Mouse (Mus musculus): ENCODE measurements at regions not wholly inside any gene's neighbourhood (a gene's known extent, or its start where the extent isn't known, plus 50 kb on each side); places are given as distances from the start of the nearest gene placed in this dataset.

GRCm38 (mm10) chr12:77860769-77861557 is 333.1 kb upstream of the Gm6657 start:
- no peak overlapping the region for H3K9ac ChIP-seq (replicated peaks; ENCODE audit: low read length, poor library complexity, severe bottlenecking)
- H3K4me2 ChIP-seq (ENCODE audit: low read depth, low read length, poor library complexity, severe bottlenecking) = no peak overlapping the region
- DNase-seq (ENCODE audit: low spot score) (no peak), ATAC-seq (ENCODE audit: low FRiP score) (no peak)
- H3K36me3 ChIP-seq (ENCODE audit: insufficient read depth, low read length) = no peaks in the 10 kb centered on the region
- no peak overlapping the region for H3K27ac ChIP-seq (ENCODE audit: low read depth, low read length)
- TF ChIP-seq CTCF (IDR thresholded peaks at IDR 0.05) = no peak
- no peak overlapping the region for H3K4me3 ChIP-seq (ENCODE audit: low read depth, low read length)
- no peaks in the 10 kb centered on the region for H3K9me3 ChIP-seq (ENCODE audit: low read length)
- no peaks in the 10 kb centered on the region for H3K27me3 ChIP-seq (ENCODE audit: insufficient read depth, low read length)
- no peaks in the 10 kb centered on the region for H3K4me1 ChIP-seq (ENCODE audit: insufficient read depth, low read length)
- 84% methylated on average over 13 of the region's 13 CpGs for WGBS

- no peak overlapping the region for H3K9ac ChIP-seq (replicated peaks; ENCODE audit: low read length, poor library complexity, severe bottlenecking)
- H3K27me3 ChIP-seq (ENCODE audit: insufficient read depth, low read length) = no peaks in the 10 kb centered on the region
- H3K4me1 ChIP-seq (ENCODE audit: insufficient read depth, low read length) = 0 out of 2 replicates have a peak, but pooled peaks cover 4% of the 10 kb centered on the region
- no peak for TF ChIP-seq CTCF (IDR thresholded peaks at IDR 0.05)
- H3K4me2 ChIP-seq (ENCODE audit: low read depth, low read length, poor library complexity, severe bottlenecking) = no peak overlapping the region
- no peaks in the 10 kb centered on the region for H3K9me3 ChIP-seq (ENCODE audit: low read length)
- no peak overlapping the region for H3K27ac ChIP-seq (ENCODE audit: low read depth, low read length)
- ATAC-seq (ENCODE audit: low FRiP score) (no peak), DNase-seq (ENCODE audit: low spot score) (peak; percentile 15)
- H3K4me3 ChIP-seq (ENCODE audit: low read depth, low read length) = no peak overlapping the region
- 50% methylated on average over 4 of the region's 4 CpGs for WGBS
- H3K36me3 ChIP-seq (ENCODE audit: insufficient read depth, low read length) = no peaks in the 10 kb centered on the region
Observed at GRCm38 (mm10) chr12:77867947-77868495, 326.0 kb upstream of the Gm6657 start.

- 0 out of 2 replicates have a peak, but pooled peaks cover 4% of the 10 kb centered on the region for H3K4me1 ChIP-seq (ENCODE audit: insufficient read depth, low read length)
Observed at GRCm38 (mm10) chr12:77869296-77869695, 324.7 kb upstream of the Gm6657 start.

GRCm38 (mm10) chr12:77887335-77887734 is 306.7 kb upstream of the Gm6657 start:
- Histone ChIP-seq H3K4me1 (ENCODE audit: insufficient read depth, low read length) (no peaks in the 10 kb centered on the region), H3K9me3 (ENCODE audit: low read length) (no peaks in the 10 kb centered on the region), H3K36me3 (ENCODE audit: insufficient read depth, low read length) (no peaks in the 10 kb centered on the region), H3K27ac (ENCODE audit: low read depth, low read length) (no peak overlapping the region), H3K27me3 (ENCODE audit: insufficient read depth, low read length) (no peaks in the 10 kb centered on the region), H3K9ac (replicated peaks; ENCODE audit: low read length, poor library complexity, severe bottlenecking) (no peak overlapping the region), H3K4me2 (ENCODE audit: low read depth, low read length, poor library complexity, severe bottlenecking) (no peak overlapping the region), H3K4me3 (ENCODE audit: low read depth, low read length) (no peak overlapping the region)
- no peak for DNase-seq (ENCODE audit: low spot score)
- 90% methylated on average over 2 of the region's 2 CpGs for WGBS
- no peak for TF ChIP-seq CTCF (IDR thresholded peaks at IDR 0.05)
- ATAC-seq (ENCODE audit: low FRiP score) = no peak

More at GRCm38 (mm10) chr12:77869296-77869695, 324.7 kb upstream of the Gm6657 start:
- 79% methylated on average over 3 of the region's 3 CpGs for WGBS
- Histone ChIP-seq H3K27ac (ENCODE audit: low read depth, low read length) (no peak overlapping the region), H3K9me3 (ENCODE audit: low read length) (no peaks in the 10 kb centered on the region), H3K4me2 (ENCODE audit: low read depth, low read length, poor library complexity, severe bottlenecking) (no peak overlapping the region), H3K36me3 (ENCODE audit: insufficient read depth, low read length) (no peaks in the 10 kb centered on the region), H3K27me3 (ENCODE audit: insufficient read depth, low read length) (no peaks in the 10 kb centered on the region), H3K4me3 (ENCODE audit: low read depth, low read length) (no peak overlapping the region), H3K9ac (replicated peaks; ENCODE audit: low read length, poor library complexity, severe bottlenecking) (no peak overlapping the region)
- no peak for TF ChIP-seq CTCF (IDR thresholded peaks at IDR 0.05)
- ATAC-seq (ENCODE audit: low FRiP score) (no peak), DNase-seq (ENCODE audit: low spot score) (no peak)

- DNase-seq (ENCODE audit: low spot score) = no peak
- Histone ChIP-seq H3K36me3 (ENCODE audit: insufficient read depth, low read length) (no peaks in the 10 kb centered on the region), H3K9ac (replicated peaks; ENCODE audit: low read length, poor library complexity, severe bottlenecking) (no peak overlapping the region), H3K27me3 (ENCODE audit: insufficient read depth, low read length) (no peaks in the 10 kb centered on the region), H3K9me3 (ENCODE audit: low read length) (no peaks in the 10 kb centered on the region), H3K4me2 (ENCODE audit: low read depth, low read length, poor library complexity, severe bottlenecking) (no peak overlapping the region), H3K4me1 (ENCODE audit: insufficient read depth, low read length) (no peaks in the 10 kb centered on the region), H3K4me3 (ENCODE audit: low read depth, low read length) (no peak overlapping the region), H3K27ac (ENCODE audit: low read depth, low read length) (no peak overlapping the region)
- no peak for TF ChIP-seq CTCF (IDR thresholded peaks at IDR 0.05)
- no peak for ATAC-seq (ENCODE audit: low FRiP score)
- 92% methylated on average over 6 of the region's 6 CpGs for WGBS
Observed at GRCm38 (mm10) chr12:77891452-77891851, 302.6 kb upstream of the Gm6657 start.

GRCm38 (mm10) chr12:77894238-77894637 is 299.8 kb upstream of the Gm6657 start:
- TF ChIP-seq CTCF (IDR thresholded peaks at IDR 0.05) = no peak
- Histone ChIP-seq H3K4me3 (ENCODE audit: low read depth, low read length) (no peak overlapping the region), H3K9ac (replicated peaks; ENCODE audit: low read length, poor library complexity, severe bottlenecking) (no peak overlapping the region), H3K4me1 (ENCODE audit: insufficient read depth, low read length) (no peaks in the 10 kb centered on the region), H3K4me2 (ENCODE audit: low read depth, low read length, poor library complexity, severe bottlenecking) (no peak overlapping the region), H3K27me3 (ENCODE audit: insufficient read depth, low read length) (no peaks in the 10 kb centered on the region), H3K9me3 (ENCODE audit: low read length) (no peaks in the 10 kb centered on the region), H3K36me3 (ENCODE audit: insufficient read depth, low read length) (no peaks in the 10 kb centered on the region), H3K27ac (ENCODE audit: low read depth, low read length) (no peak overlapping the region)
- no peak for DNase-seq (ENCODE audit: low spot score)
- no peak for ATAC-seq (ENCODE audit: low FRiP score)
